Mouse (Mus musculus): ENCODE data around the gene Gm45234.

The Gm45234 gene

Small RNAs within 50 kb of the gene (microRNA-seq; reads per million reads assigned to microRNA genes)
- 3.8 to 6.0 reads per million in 2 experiments for gene Mir141
- gene Mir200c: 16.0 to 22.0 reads per million in 2 experiments
